Mouse (Mus musculus): ENCODE measurements around the gene Olfr572. TPM values are rescaled to one million over a fixed set of nuclear protein-coding genes. Genes with fewer than 3 reads are reported as not detected.

Gene Olfr572
- total RNA-seq, 2 experiments from 2014 or later: not detected

Other genes with a start within 250 kb of the Olfr572 start
- gene Trim68, start 237.1 kb upstream of the Olfr572 start, total RNA-seq (2021): 1 to 10 TPM; 6.5 to 8.2 TPM
- not detected for gene Olfr557, start 228.5 kb upstream of the Olfr572 start, total RNA-seq (2021)
- 1 to 10 TPM; 2.4 to 4.4 TPM for gene Olfr558, start 222.2 kb upstream of the Olfr572 start, total RNA-seq (2021)
- gene Olfr33, start 205.3 kb upstream of the Olfr572 start, total RNA-seq (2021): not detected
- gene Olfr559, start 196.9 kb upstream of the Olfr572 start, total RNA-seq (2021): not detected
- not detected for gene Olfr560, start 165.0 kb upstream of the Olfr572 start, total RNA-seq (2021)
- gene Olfr78, start 164.9 kb upstream of the Olfr572 start, total RNA-seq (2021): 1 to 10 TPM in 1 of 2 experiments, under 1 TPM in 1; 0.81 to 1.2 TPM
- gene Olfr561, start 153.2 kb upstream of the Olfr572 start, total RNA-seq (2021): not detected
- not detected for gene Olfr564, start 120.9 kb upstream of the Olfr572 start, total RNA-seq (2021)
- not detected for gene Olfr566, start 65.6 kb upstream of the Olfr572 start, total RNA-seq (2021)
- gene Olfr568, start 47.3 kb upstream of the Olfr572 start, total RNA-seq (2021): not detected
- gene Olfr569, start 33.5 kb upstream of the Olfr572 start, total RNA-seq (2021): not detected
- not detected for gene Olfr570, start 29.8 kb upstream of the Olfr572 start, total RNA-seq (2021)
- not detected for gene Olfr571, start 6.9 kb upstream of the Olfr572 start, total RNA-seq (2021)
- not detected for gene Olfr573-ps1, start 18.2 kb downstream of the Olfr572 start, total RNA-seq (2021)
- gene Olfr574, start 24.1 kb downstream of the Olfr572 start, total RNA-seq (2021): not detected
- gene Olfr575, start 34.4 kb downstream of the Olfr572 start, total RNA-seq (2021): not detected
- not detected for gene Olfr576, start 38.3 kb downstream of the Olfr572 start, total RNA-seq (2021)
- gene Olfr577, start 51.5 kb downstream of the Olfr572 start, total RNA-seq (2021): not detected
- not detected for gene Olfr578, start 64.9 kb downstream of the Olfr572 start, total RNA-seq (2021)
- not detected for gene Olfr582, start 113.6 kb downstream of the Olfr572 start, total RNA-seq (2021)
- not detected for gene Olfr583, start 126.9 kb downstream of the Olfr572 start, total RNA-seq (2021)
- not detected for gene Olfr584, start 157.5 kb downstream of the Olfr572 start, total RNA-seq (2021)
- gene Olfr585, start 173.3 kb downstream of the Olfr572 start, total RNA-seq (2021): not detected
- not detected for gene Olfr586, start 201.2 kb downstream of the Olfr572 start, total RNA-seq (2021)
- gene Olfr588-ps1, start 216.5 kb downstream of the Olfr572 start, total RNA-seq (2021): not detected
- not detected for gene Olfr589, start 231.9 kb downstream of the Olfr572 start, total RNA-seq (2021)

All from heart, postnatal 25 days (tissue).